In the genomic region with DNA sequence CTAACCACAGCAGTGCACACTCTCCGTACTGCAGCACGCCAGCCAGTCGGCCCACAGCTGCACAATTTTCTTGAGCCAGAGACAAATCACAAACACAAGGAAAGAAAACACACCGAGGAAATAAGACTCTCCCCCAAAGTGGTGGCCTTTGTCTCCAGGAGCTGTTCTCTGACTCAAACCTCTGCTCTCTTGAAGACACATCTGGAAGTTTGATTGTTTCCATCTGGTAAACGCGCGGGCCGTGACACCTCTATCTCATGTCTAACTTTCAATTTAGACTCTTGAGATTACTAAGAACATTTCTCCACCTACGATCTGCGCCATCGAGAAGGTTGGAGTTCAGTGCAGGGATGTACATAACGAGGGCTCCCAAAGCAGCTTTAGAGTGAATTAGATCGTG, we compare ENCODE assay signal across 17 mouse cellular contexts. TPM values are rescaled to one million over a fixed set of nuclear protein-coding genes. Genes with fewer than 3 reads are reported as not detected.
A peak's percentile ranks its signal among the peaks of the same experiment; 100 is the strongest.
DNase-seq lines count a peak whose midpoint lies in the region; ATAC-seq and TF ChIP-seq lines count a peak whose summit lies in the region.
"Had no signal": no experiment of that assay in that cellular context is flagged by ENCODE, and none has a peak within 500 bp of the region (broad histone marks: within the 10 kb centered on the region; RNA-seq: fewer than 3 reads in every experiment).

No protein-coding gene starts in this region.

- WGBS in liver, embryonic 14.5 days (ENCODE audit: insufficient replicate concordance), result 82% methylated on average over 13 of the region's 13 CpGs

- peaks cover 0 to 41% of the 10 kb centered on the region in 2 experiments; a peak in 2 of 4 replicates for H3K36me3 ChIP-seq in MEL (ENCODE audit: control insufficient read depth in 1 of 2, insufficient read depth in 2 of 2, low read length in 2 of 2)
- no peaks in the 10 kb centered on the region for H3K36me3 ChIP-seq in liver, embryonic 14.5 days (replicated peaks; ENCODE audit: control insufficient read depth, insufficient read depth, low read depth)
- H3K36me3 ChIP-seq: embryonic facial prominence, embryonic 15.5 days; forebrain, embryonic 12.5 days; heart, embryonic 13.5 days had no signal

- peak overlapping the region; percentile 99 for H3K27ac ChIP-seq in MEL (ENCODE audit: control insufficient read depth, low read depth, low read length)
- H3K27ac ChIP-seq in liver, embryonic 14.5 days, result peak overlapping the region; percentile 91
- H3K27ac ChIP-seq: embryonic facial prominence, embryonic 15.5 days; forebrain, embryonic 12.5 days had no signal

- H3K4me1 ChIP-seq in MEL (ENCODE audit: control insufficient read depth in 1 of 2, insufficient read depth in 2 of 2, low read length in 2 of 2), result peaks cover 27 to 41% of the 10 kb centered on the region in 2 experiments
- H3K4me1 ChIP-seq in liver, embryonic 14.5 days (replicated peaks; ENCODE audit: control insufficient read depth in 2 of 2, insufficient read depth in 2 of 2, low read length in 1 of 2), result peaks cover 36 to 46% of the 10 kb centered on the region in 2 experiments

- peak overlapping the region; percentile 61 for H3K4me2 ChIP-seq in liver, embryonic 14.5 days (ENCODE audit: low read depth)
- H3K4me2 ChIP-seq: embryonic facial prominence, embryonic 15.5 days; forebrain, embryonic 12.5 days; heart, embryonic 13.5 days had no signal

- H3K9ac ChIP-seq in MEL (ENCODE audit: control insufficient read depth, low read depth, low read length, poor library complexity, severe bottlenecking), result peak overlapping the region; percentile 48
- H3K9ac ChIP-seq in liver, embryonic 14.5 days (replicated peaks), result no peak overlapping the region; the same call in 1 of the 2 replicates
- H3K9ac ChIP-seq: embryonic facial prominence, embryonic 15.5 days; forebrain, embryonic 12.5 days; heart, embryonic 13.5 days had no signal

- no peak for TF ChIP-seq POLR2A in MEL (IDR thresholded peaks at IDR 0.05; ENCODE audit: control insufficient read depth in 1 of 2, insufficient read depth in 1 of 2, low read depth in 1 of 2, low read length in 2 of 2, poor library complexity in 1 of 2)

- peak; percentile 17; the same call in 1 of the 2 replicates for ATAC-seq in liver, embryonic 14.5 days (ENCODE audit: insufficient read depth)
- ATAC-seq in megakaryocyte, adult 5-6 weeks (ENCODE audit: poor library complexity, severe bottlenecking), result no peak

- H3K79me2 ChIP-seq in MEL (ENCODE audit: control insufficient read depth, insufficient read depth, low read length, poor library complexity), result no peaks in the 10 kb centered on the region; the same call in 1 of the 2 replicates

- TF ChIP-seq CTCF in MEL (IDR thresholded peaks at IDR 0.05 in 2 of 3, conservative IDR thresholded peaks at IDR 0.05 in 1 of 3; ENCODE audit: control insufficient read depth in 1 of 3, insufficient read depth in 1 of 3, low read depth in 2 of 3, low read length in 3 of 3, poor library complexity in 1 of 3, severe bottlenecking in 1 of 3), result no peak
- TF ChIP-seq CTCF in liver, embryonic 14.5 days (IDR thresholded peaks at IDR 0.05; ENCODE audit: low read depth), result no peak

- no peak for TF ChIP-seq RAD21 in MEL (IDR thresholded peaks at IDR 0.05; ENCODE audit: low read depth, low read length)

- no peak overlapping the region for H3K4me3 ChIP-seq in MEL (ENCODE audit: control insufficient read depth in 1 of 2, insufficient read depth in 1 of 2, low read depth in 2 of 2, low read length in 2 of 2)
- H3K4me3 ChIP-seq in liver, embryonic 14.5 days (ENCODE audit: insufficient read depth in 1 of 2, low read depth in 2 of 2, low read length in 2 of 2), result no peak overlapping the region
- H3K4me3 ChIP-seq: embryonic facial prominence, embryonic 15.5 days; forebrain, embryonic 12.5 days; heart, embryonic 13.5 days had no signal

- DNase-seq in MEL (ENCODE audit: low read depth, low spot score), result no peak
- DNase-seq in embryo, embryonic 10.5 days (ENCODE audit: low spot score), result peak; percentile 58
- peak; percentile 51 for DNase-seq in forelimb bud, embryonic 11.5 days (ENCODE audit: low read depth, low spot score)
- DNase-seq in liver, embryonic 14.5 days (ENCODE audit: low read depth in 3 of 3, low spot score in 3 of 3), result no peak
- no peak for DNase-seq in left cerebral cortex, postnatal 25 days (ENCODE audit: low spot score in 2 of 2)
- DNase-seq in Muller cell, postnatal 12 days (ENCODE audit: inconsistent ontology term), result no peak
- DNase-seq: cerebellum, postnatal 10 days; heart, postnatal 36 days; kidney, adult 8-10 months; spleen, adult 18-20 months; thymus, adult 2 months had no signal

- H3K9me3 ChIP-seq in MEL (replicated peaks; ENCODE audit: insufficient read depth, low read length), result no peaks in the 10 kb centered on the region
- no peaks in the 10 kb centered on the region for H3K9me3 ChIP-seq in liver, embryonic 14.5 days (ENCODE audit: control insufficient read depth, low read length)
- H3K9me3 ChIP-seq: embryonic facial prominence, embryonic 15.5 days; forebrain, embryonic 12.5 days; heart, embryonic 13.5 days had no signal

- TF ChIP-seq EP300 in MEL (IDR thresholded peaks at IDR 0.05; ENCODE audit: low read depth in 1 of 2, low read length in 2 of 2), result no peak
- TF ChIP-seq EP300 in liver, embryonic 14.5 days (IDR thresholded peaks at IDR 0.05; ENCODE audit: low read depth), result no peak

- intact Hi-C loops in left cerebral cortex, postnatal 25 days (cut with DNase I), result no loop called here

- no peaks in the 10 kb centered on the region for H3K27me3 ChIP-seq in MEL (ENCODE audit: control insufficient read depth in 1 of 2, insufficient read depth in 2 of 2, low read length in 2 of 2)
- no peaks in the 10 kb centered on the region for H3K27me3 ChIP-seq in liver, embryonic 14.5 days (ENCODE audit: control insufficient read depth, insufficient read depth, low read length)
- H3K27me3 ChIP-seq: embryonic facial prominence, embryonic 15.5 days; forebrain, embryonic 12.5 days had no signal

TF ChIP-seq in MEL, 35 proteins besides CTCF, POLR2A, EP300 and RAD21:
- TF ChIP-seq ZNF384 (IDR thresholded peaks at IDR 0.05; ENCODE audit: low read depth, low read length), result no peak
- TF ChIP-seq POLR2AphosphoS5 (IDR thresholded peaks at IDR 0.05; ENCODE audit: borderline replicate concordance, low read depth, low read length), result no peak
- no peak for TF ChIP-seq ETS1 (IDR thresholded peaks at IDR 0.05; ENCODE audit: low read depth, low read length)
- TF ChIP-seq JUND (IDR thresholded peaks at IDR 0.05; ENCODE audit: low read depth, low read length), result no peak
- TF ChIP-seq ZMIZ1 (IDR thresholded peaks at IDR 0.05; ENCODE audit: low read depth, low read length), result no peak
- TF ChIP-seq RCOR1 (IDR thresholded peaks at IDR 0.05; ENCODE audit: low read depth, low read length), result no peak
- no peak for TF ChIP-seq ELF1 (IDR thresholded peaks at IDR 0.05; ENCODE audit: low read depth, low read length)
- TF ChIP-seq CHD2 (IDR thresholded peaks at IDR 0.05; ENCODE audit: low read length), result no peak
- TF ChIP-seq BHLHE40 (IDR thresholded peaks at IDR 0.05; ENCODE audit: borderline replicate concordance, low read depth, low read length), result no peak
- TF ChIP-seq TBP (IDR thresholded peaks at IDR 0.05; ENCODE audit: low read depth, low read length), result no peak
- TF ChIP-seq GABPA (IDR thresholded peaks at IDR 0.05; ENCODE audit: low read depth, low read length), result no peak
- TF ChIP-seq TAL1 (IDR thresholded peaks at IDR 0.05; ENCODE audit: low read length), result no peak
- TF ChIP-seq NRF1 (IDR thresholded peaks at IDR 0.05; ENCODE audit: insufficient read depth, low read depth, low read length, poor library complexity, severe bottlenecking), result no peak
- TF ChIP-seq POLR2AphosphoS2 (IDR thresholded peaks at IDR 0.05; ENCODE audit: low read length), result no peak

RNA-seq across cellular contexts. Expression of a gene that starts 35.6 kb away (rescaled TPM):
- 9.0 and 9.7 TPM in 2 replicates for total RNA-seq in MEL (2012; rRNA removed)
- polyA plus RNA-seq in MEL (2012; ENCODE audit: insufficient read depth in 1 of 2, insufficient read length in 2 of 2, low read depth in 1 of 2, low replicate concordance in 2 of 2, missing spikeins in 1 of 2), result 1 to 10 TPM in 1 of 2 experiments, not detected in 1; 5.7 TPM
- polyA plus RNA-seq in liver, embryonic 14.5 days (2012; rRNA removed), result 0.88 and 1.4 TPM in 2 replicates
- polyA plus RNA-seq in liver, embryonic 14.5 days (2014; fragmentation: Nextera tagmentation; extraction: Ambion mirVana), result 3.9 and 5.8 TPM in 2 replicates
- total RNA-seq in megakaryocyte, adult 5-6 weeks (2015), result 0.54 TPM in 1 of 2 replicates, not detected in the other
- not detected in 2 replicates for total RNA-seq in megakaryocyte, adult 5-6 weeks (2017)
- not detected for total RNA-seq in left cerebral cortex, postnatal 25 days (2021)
- total RNA-seq: ES-E14; heart, postnatal 36 days; left cerebral cortex, postnatal 14 days had no signal
- polyA plus RNA-seq: forebrain, embryonic 12.5 days; thymus, adult 2 months had no signal

Comparison
In these comparisons a context has a peak if more than half of its experiments do, and no peak if none do; other contexts are left out.
1. DNase-seq: peak in embryo, embryonic 10.5 days (single experiment) and forelimb bud, embryonic 11.5 days (single experiment); none in MEL (single experiment), liver, embryonic 14.5 days (0 of 3), left cerebral cortex, postnatal 25 days (0 of 2) and Muller cell, postnatal 12 days (single experiment).